Mouse (Mus musculus) kidney, adult 2 months (tissue): ENCODE data around the gene Fzd4. TPM values are rescaled to one million over a fixed set of nuclear protein-coding genes. Genes with fewer than 3 reads are reported as not detected.

Experiments used
- DNase-seq: peaks from one replicate; pipeline ENCODE4 v3.0.0; 2021
- H3K27ac ChIP-seq: fragments of 200-500 bp; 2 replicates; pipeline ENCODE4 v1.5.1; 2012; ENCODE audit warnings: low read depth, low read length, control low read depth, inconsistent platforms; ENCODE audit not compliant: insufficient read depth
- H3K27me3 ChIP-seq: fragments of 200-500 bp; replicated peaks from 2 replicates; pipeline ENCODE4 v1.6.1; 2012; ENCODE audit warnings: mild to moderate bottlenecking, moderate library complexity, low read length, inconsistent platforms; ENCODE audit not compliant: control insufficient read depth, insufficient read depth
- H3K36me3 ChIP-seq: fragments of 200-500 bp; 2 replicates; pipeline ENCODE4 v1.6.1; 2012; ENCODE audit warnings: mild to moderate bottlenecking, moderate library complexity, low read length, inconsistent platforms; ENCODE audit not compliant: control insufficient read depth, insufficient read depth
- H3K4me1 ChIP-seq: fragments of 200-500 bp; 2 replicates; pipeline ENCODE4 v1.6.1; 2011; ENCODE audit warnings: low read length; ENCODE audit not compliant: control insufficient read depth, insufficient read depth
- H3K4me3 ChIP-seq: fragments of 200-500 bp; 2 replicates; pipeline ENCODE4 v1.5.1; 2011; ENCODE audit warnings: mild to moderate bottlenecking, low read depth, low read length, control low read depth; ENCODE audit not compliant: insufficient read depth
- CTCF ChIP-seq: fragments of 200-500 bp; conservative IDR thresholded peaks from 2 replicates; pipeline ENCODE4 v1.5.1; 2011; ENCODE audit warnings: low read depth, mild to moderate bottlenecking, control low read depth, low read length, moderate library complexity, mixed read lengths; ENCODE audit not compliant: insufficient read depth, insufficient read length
- POLR2A ChIP-seq: fragments of 200-500 bp; IDR thresholded peaks from one replicate; pipeline ENCODE4 v1.6.1; 2011; ENCODE audit warnings: low read depth, low read length, control low read depth
- WGBS: fragments of 180-500 bp; shearing (Covaris S2); methylation state at CpG from one replicate; pipeline ENCODE4 v1.1.7; 2018; 5-methylcytosine and 5-hydroxymethylcytosine counted together
- polyA plus RNA-seq: library from polyadenylated mRNA; depleted of rRNA; stranded (reverse); fragments of >200 nt; gene quantifications from 2 replicates; pipeline ENCODE4 v1.2.3, GENCODE M21; 2012

The Fzd4 gene
- polyA plus RNA-seq, 1 experiment = 28.7 TPM

DNA sequence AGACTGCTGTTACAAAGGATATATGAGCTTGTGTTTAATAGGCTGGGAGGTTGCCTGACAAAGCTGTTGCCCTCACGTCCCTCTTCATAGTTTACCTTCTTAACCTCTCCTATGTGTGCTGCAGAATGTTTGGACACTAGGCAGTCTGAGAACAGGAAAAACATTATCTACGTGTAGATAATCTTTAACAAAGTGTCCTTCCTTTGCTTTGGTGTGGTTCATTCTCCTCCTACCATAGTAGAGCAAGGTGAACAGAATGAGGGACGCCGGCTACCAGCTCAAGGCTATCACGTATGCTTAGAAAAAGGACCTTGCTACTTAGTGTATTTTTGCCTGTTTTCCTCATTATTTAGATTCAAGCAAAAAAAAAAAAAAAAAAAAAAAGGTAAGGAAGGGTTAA lies 24.6 kb downstream of the Fzd4 start:
- TF ChIP-seq POLR2A (no peak), CTCF (no peak)
- WGBS = 42% methylated on average over 5 of the region's 5 CpGs
- H3K27ac ChIP-seq = peak overlapping the region; percentile 46

GRCm38 (mm10) chr7:89429326-89429725 lies 25.2 kb downstream of the Fzd4 start:
- Histone ChIP-seq H3K36me3 (no peaks in the 10 kb centered on the region), H3K27ac (peak overlapping the region; percentile 65), H3K4me3 (no peak overlapping the region), H3K4me1 (peaks cover 28% of the 10 kb centered on the region), H3K27me3 (no peaks in the 10 kb centered on the region)
- 31% methylated on average over 1 of the region's 1 CpGs for WGBS
- DNase-seq = peak; percentile 78
- TF ChIP-seq POLR2A (no peak), CTCF (no peak)

More for the DNA sequence above, 24.6 kb downstream of the Fzd4 start:
- peak; percentile 73 for DNase-seq
- no peaks in the 10 kb centered on the region for H3K36me3 ChIP-seq
- H3K4me3 ChIP-seq = no peak overlapping the region
- H3K27me3 ChIP-seq = no peaks in the 10 kb centered on the region
- H3K4me1 ChIP-seq = peaks cover 30% of the 10 kb centered on the region

- TF ChIP-seq POLR2A (no peak), CTCF (no peak)
- H3K4me3 ChIP-seq = no peak overlapping the region
- H3K4me1 ChIP-seq = peaks cover 24% of the 10 kb centered on the region
- no peak for DNase-seq
- H3K36me3 ChIP-seq = no peaks in the 10 kb centered on the region
- no peaks in the 10 kb centered on the region for H3K27me3 ChIP-seq
- H3K27ac ChIP-seq = peak overlapping the region; percentile 54
- 88% methylated on average over 2 of the region's 2 CpGs for WGBS
Measured at GRCm38 (mm10) chr7:89431185-89431584, 27.0 kb downstream of the Fzd4 start.

DNA sequence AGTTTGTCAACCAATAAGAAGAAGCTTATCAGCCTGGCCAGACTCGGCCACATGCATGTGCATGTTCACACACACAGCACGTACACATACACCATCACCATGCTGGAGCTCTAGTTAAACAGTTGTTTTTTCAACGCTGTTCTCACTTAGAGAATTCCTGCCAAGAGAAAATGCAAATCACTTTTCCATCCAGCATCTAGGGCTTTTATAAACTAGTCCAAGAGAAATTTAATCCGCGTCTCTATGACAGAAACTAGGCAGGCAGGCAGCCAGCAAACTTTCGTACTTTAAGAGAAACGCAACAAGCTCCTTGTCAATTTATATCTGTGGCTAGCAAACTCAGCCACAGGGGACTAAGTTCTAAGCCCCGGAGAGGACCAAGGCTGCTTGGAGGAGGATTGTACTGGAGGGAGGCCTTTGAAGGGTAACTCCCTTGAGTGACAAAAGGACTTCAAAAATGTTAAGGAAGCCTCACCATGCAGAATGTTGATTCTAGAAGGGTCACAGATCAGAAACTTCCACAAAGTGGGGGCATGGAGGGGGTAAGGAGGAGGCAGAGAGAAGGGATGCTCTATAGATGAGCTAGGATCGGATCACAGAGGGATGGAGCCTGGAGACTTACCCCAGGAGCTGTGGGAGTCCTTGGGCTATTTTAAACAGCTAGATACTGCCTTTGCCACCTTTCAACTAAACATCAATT lies 29.2 kb downstream of the Fzd4 start:
- Histone ChIP-seq H3K36me3 (no peaks in the 10 kb centered on the region), H3K4me3 (no peak overlapping the region), H3K27me3 (no peaks in the 10 kb centered on the region), H3K27ac (peak overlapping the region; percentile 99), H3K4me1 (peaks cover 34% of the 10 kb centered on the region)
- peak; percentile 80 for DNase-seq
- TF ChIP-seq CTCF (no peak), POLR2A (no peak)
- WGBS = 27% methylated on average over 9 of the region's 9 CpGs

GRCm38 (mm10) chr7:89433893-89434616 lies 29.9 kb downstream of the Fzd4 start:
- 25% methylated on average over 8 of the region's 8 CpGs for WGBS
- H3K27ac ChIP-seq = peak overlapping the region; percentile 99
- peaks cover 34% of the 10 kb centered on the region for H3K4me1 ChIP-seq
- H3K36me3 ChIP-seq = no peaks in the 10 kb centered on the region
- peak; percentile 96 for DNase-seq
- H3K27me3 ChIP-seq = no peaks in the 10 kb centered on the region
- TF ChIP-seq CTCF (no peak), POLR2A (no peak)
- H3K4me3 ChIP-seq = no peak overlapping the region

DNA sequence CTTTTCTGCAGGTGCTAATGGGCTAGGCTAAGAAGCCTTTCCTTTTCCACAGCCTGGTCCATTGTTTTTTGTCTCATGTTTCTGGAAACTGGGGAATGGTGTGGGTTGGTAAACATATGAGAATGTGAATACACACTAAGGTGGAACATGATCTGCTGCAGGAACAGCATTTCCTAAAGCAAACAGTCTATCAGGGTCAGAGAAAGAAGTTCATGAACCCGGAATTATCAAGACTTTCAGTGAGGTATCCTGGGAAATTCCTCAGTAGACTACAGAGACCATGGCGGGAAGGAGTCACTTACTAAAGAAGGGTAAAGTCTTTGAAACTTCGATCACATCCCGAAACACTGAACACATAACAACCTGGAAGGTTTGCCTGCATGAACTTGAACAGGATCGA lies 32.2 kb downstream of the Fzd4 start:
- Histone ChIP-seq H3K4me1 (peaks cover 27% of the 10 kb centered on the region), H3K36me3 (no peaks in the 10 kb centered on the region), H3K27ac (peak overlapping the region; percentile 78), H3K27me3 (no peaks in the 10 kb centered on the region), H3K4me3 (no peak overlapping the region)
- TF ChIP-seq POLR2A (no peak), CTCF (no peak)
- no peak for DNase-seq
- WGBS = 65% methylated on average over 5 of the region's 5 CpGs

GRCm38 (mm10) chr7:89437589-89437988 lies 33.4 kb downstream of the Fzd4 start:
- peak; percentile 83 for DNase-seq
- TF ChIP-seq POLR2A = no peak
- peak; percentile 52 for TF ChIP-seq CTCF

More at GRCm38 (mm10) chr7:89437589-89437988, 33.4 kb downstream of the Fzd4 start:
- Histone ChIP-seq H3K27ac (0 out of 2 replicates have a peak overlapping the region, but pooled peaks have one; percentile 6), H3K4me1 (peaks cover 25% of the 10 kb centered on the region), H3K27me3 (no peaks in the 10 kb centered on the region), H3K4me3 (no peak overlapping the region), H3K36me3 (no peaks in the 10 kb centered on the region)
- WGBS = 23% methylated on average over 4 of the region's 4 CpGs
